Mouse (Mus musculus) midbrain, embryonic 11.5 days (tissue): ENCODE results near the gene Dnajc13. TPM values are rescaled to one million over a fixed set of nuclear protein-coding genes. Genes with fewer than 3 reads are reported as not detected.

ENCODE experiments used
- ATAC-seq: fragments of 200-750 bp; cut with Nextera tagmentation; 2 replicates; pipeline ENCODE4 v1.8.0; 2017; ENCODE audit warnings: moderate TSS enrichment, moderate library complexity; ENCODE audit not compliant: low FRiP score
- DNase-seq: peaks from one replicate; pipeline ENCODE4 v3.0.0; 2015; ENCODE audit warnings: low spot score; ENCODE audit errors: missing footprints
- H3K27ac ChIP-seq: fragments of 300-500 bp; sonication (generic); 2 replicates; pipeline ENCODE4 v1.5.1; 2014; ENCODE audit warnings: low read depth, low read length
- H3K27me3 ChIP-seq: fragments of 300-500 bp; sonication (generic); 2 replicates; pipeline ENCODE4 v1.6.1; 2014; ENCODE audit warnings: mild to moderate bottlenecking, low read length, moderate library complexity, mixed read lengths; ENCODE audit not compliant: control insufficient read depth, insufficient read depth
- H3K36me3 ChIP-seq: fragments of 300-500 bp; sonication (generic); 2 replicates; pipeline ENCODE4 v1.6.1; 2014; ENCODE audit warnings: mild to moderate bottlenecking, low read length, moderate library complexity, mixed read lengths; ENCODE audit not compliant: control insufficient read depth, insufficient read depth
- H3K4me1 ChIP-seq: fragments of 300-500 bp; sonication (generic); 2 replicates; pipeline ENCODE4 v1.6.1; 2014; ENCODE audit warnings: low read length; ENCODE audit not compliant: control insufficient read depth, insufficient read depth
- H3K4me2 ChIP-seq: fragments of 300-500 bp; sonication (generic); 2 replicates; pipeline ENCODE4 v1.6.1; 2014; ENCODE audit warnings: mild to moderate bottlenecking, moderate library complexity
- H3K4me3 ChIP-seq: fragments of 300-500 bp; sonication (generic); 2 replicates; pipeline ENCODE4 v1.5.1; 2014; ENCODE audit warnings: low read depth, low read length
- H3K9ac ChIP-seq: fragments of 300-500 bp; sonication (generic); 2 replicates; pipeline ENCODE4 v1.6.1; 2014; ENCODE audit warnings: low read length
- H3K9me3 ChIP-seq: fragments of 300-500 bp; sonication (generic); 2 replicates; pipeline ENCODE4 v1.6.1; 2016; ENCODE audit warnings: low read length; ENCODE audit not compliant: control insufficient read depth
- WGBS: fragments of 180-500 bp; shearing (Covaris S2); extraction: QIAGEN DNeasy Blood & Tissue Kit; methylation state at CpG from one replicate; pipeline ENCODE4 v1.1.7; 2014; 5-methylcytosine and 5-hydroxymethylcytosine counted together
- polyA plus RNA-seq: library from polyadenylated mRNA; unstranded; fragments of >200 nt; fragmentation: Nextera tagmentation; extraction: Ambion mirVana; gene quantifications from 2 replicates; pipeline ENCODE4 v1.2.1, GENCODE M21; 2014

The Dnajc13 gene
- polyA plus RNA-seq, 1 experiment from 2014 or later, result 22.9 TPM

- 79% methylated on average over 2 of the region's 2 CpGs for WGBS
- H3K27ac ChIP-seq, result no peak overlapping the region
- no peak for DNase-seq
These were observed 157.7 kb downstream of the Dnajc13 start for GRCm38 (mm10) chr9:104104986-104105385.

GRCm38 (mm10) chr9:104102901-104103300, 159.8 kb downstream of the Dnajc13 start:
- 27% methylated on average over 2 of the region's 2 CpGs for WGBS
- H3K4me1 ChIP-seq, result no peaks in the 10 kb centered on the region
- H3K36me3 ChIP-seq, result no peaks in the 10 kb centered on the region

More at GRCm38 (mm10) chr9:104104986-104105385, 157.7 kb downstream of the Dnajc13 start:
- no peak overlapping the region for H3K9ac ChIP-seq
- H3K4me2 ChIP-seq, result no peak overlapping the region
- no peak overlapping the region for H3K4me3 ChIP-seq
- H3K4me1 ChIP-seq, result no peaks in the 10 kb centered on the region
- H3K27me3 ChIP-seq, result no peaks in the 10 kb centered on the region
- no peak for ATAC-seq
- no peaks in the 10 kb centered on the region for H3K36me3 ChIP-seq
- no peaks in the 10 kb centered on the region for H3K9me3 ChIP-seq

GRCm38 (mm10) chr9:104102301-104102700, 160.4 kb downstream of the Dnajc13 start:
- H3K4me1 ChIP-seq, result no peaks in the 10 kb centered on the region
- no peak for ATAC-seq

More at GRCm38 (mm10) chr9:104102901-104103300, 159.8 kb downstream of the Dnajc13 start:
- Histone ChIP-seq H3K9me3 (no peaks in the 10 kb centered on the region), H3K27me3 (no peaks in the 10 kb centered on the region), H3K27ac (no peak overlapping the region), H3K9ac (no peak overlapping the region), H3K4me2 (no peak overlapping the region), H3K4me3 (no peak overlapping the region)
- DNase-seq (no peak), ATAC-seq (no peak)

GRCm38 (mm10) chr9:104101458-104101857, 161.3 kb downstream of the Dnajc13 start:
- no peak overlapping the region for H3K4me3 ChIP-seq
- WGBS, result 35% methylated on average over 3 of the region's 3 CpGs
- ATAC-seq (no peak), DNase-seq (no peak)
- H3K27me3 ChIP-seq, result no peaks in the 10 kb centered on the region
- no peak overlapping the region for H3K27ac ChIP-seq
- no peak overlapping the region for H3K4me2 ChIP-seq
- H3K9me3 ChIP-seq, result no peaks in the 10 kb centered on the region
- no peak overlapping the region for H3K9ac ChIP-seq
- H3K36me3 ChIP-seq, result no peaks in the 10 kb centered on the region
- no peaks in the 10 kb centered on the region for H3K4me1 ChIP-seq

More at GRCm38 (mm10) chr9:104102301-104102700, 160.4 kb downstream of the Dnajc13 start:
- no peak overlapping the region for H3K9ac ChIP-seq
- H3K4me2 ChIP-seq, result no peak overlapping the region
- H3K36me3 ChIP-seq, result no peaks in the 10 kb centered on the region
- no peaks in the 10 kb centered on the region for H3K27me3 ChIP-seq
- no peak overlapping the region for H3K27ac ChIP-seq
- WGBS, result 38% methylated on average over 6 of the region's 6 CpGs
- no peak for DNase-seq
- no peaks in the 10 kb centered on the region for H3K9me3 ChIP-seq
- H3K4me3 ChIP-seq, result no peak overlapping the region

Other genes starting within 250 kb of the Dnajc13 start
- gene Gm28305, start 222.3 kb downstream of the Dnajc13 start, polyA plus RNA-seq, result not detected in 2 replicates
- gene Uba5, start 199.8 kb downstream of the Dnajc13 start, polyA plus RNA-seq, result 62.5 and 68.1 TPM in 2 replicates
- 7.1 and 7.8 TPM in 2 replicates for gene Acad11, start 199.6 kb downstream of the Dnajc13 start, polyA plus RNA-seq
- 0.36 and 0.57 TPM in 2 replicates for gene Ackr4, start 136.0 kb downstream of the Dnajc13 start, polyA plus RNA-seq
- gene Acpp, start 74.8 kb upstream of the Dnajc13 start, polyA plus RNA-seq, result 0.11 TPM in 1 of 2 replicates, not detected in the other